Mouse (Mus musculus) cerebellum, postnatal 10 days (tissue): ENCODE measurements around the gene Gramd1b.

Experiments used
- DNase-seq, 2 experiments: peaks; one replicate each; pipeline ENCODE4 v3.0.0; 2021; ENCODE audit warnings: mixed read lengths in 2 of 2

Gene Gramd1b

GRCm38 (mm10) chr9:40300018-40300989 lies 230.9 kb downstream of the Gramd1b start:
- no peak for DNase-seq

DNA sequence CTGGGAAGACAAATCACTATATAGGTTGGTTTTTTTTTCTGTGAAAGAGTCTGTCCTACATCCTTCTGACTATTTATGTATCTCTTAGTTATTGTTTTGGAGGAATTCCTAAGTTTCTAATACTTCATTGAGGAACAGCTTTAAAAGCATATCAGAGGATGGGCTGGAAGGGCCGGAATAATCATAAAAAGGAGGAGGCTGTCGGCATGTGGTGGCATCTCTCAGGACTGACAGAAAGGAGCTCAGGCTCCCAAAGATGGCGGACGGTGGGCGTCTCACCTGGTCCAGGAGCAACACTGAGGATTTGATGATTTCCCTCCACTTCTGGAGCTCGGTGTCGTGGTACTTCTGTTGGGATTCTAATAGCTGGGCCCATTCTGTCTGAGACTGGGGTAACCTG lies 231.9 kb downstream of the Gramd1b start:
- no peak for DNase-seq

- no peak for DNase-seq
Observed at GRCm38 (mm10) chr9:40297969-40298368, 233.2 kb downstream of the Gramd1b start.

DNA sequence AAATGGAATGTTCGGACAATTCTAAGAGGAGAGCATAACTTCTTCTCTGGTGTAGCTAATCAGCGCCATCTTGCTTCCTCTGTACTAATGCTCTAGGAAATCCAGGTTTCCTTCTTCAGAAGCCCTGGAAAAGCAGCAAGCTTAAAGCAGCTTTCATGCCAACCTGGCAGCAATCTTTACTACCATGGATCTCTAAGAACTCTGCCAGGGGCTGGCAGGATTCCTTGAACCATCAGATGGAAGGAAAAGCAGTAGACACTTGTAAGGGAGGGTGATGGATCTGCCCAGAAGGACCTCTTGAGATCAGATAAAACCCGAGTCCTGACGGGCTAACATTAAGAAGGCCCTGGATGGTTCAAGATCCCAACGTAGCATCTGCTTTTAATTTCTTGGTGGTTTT lies 234.9 kb downstream of the Gramd1b start:
- DNase-seq: peak; percentile 92 to 93

- DNase-seq: no peak
Observed at GRCm38 (mm10) chr9:40294866-40295265, 236.3 kb downstream of the Gramd1b start.

GRCm38 (mm10) chr9:40294210-40294609 lies 237.0 kb downstream of the Gramd1b start:
- no peak for DNase-seq

- peak; percentile 41 to 48 for DNase-seq
Observed at GRCm38 (mm10) chr9:40293740-40294139, 237.4 kb downstream of the Gramd1b start.

DNA sequence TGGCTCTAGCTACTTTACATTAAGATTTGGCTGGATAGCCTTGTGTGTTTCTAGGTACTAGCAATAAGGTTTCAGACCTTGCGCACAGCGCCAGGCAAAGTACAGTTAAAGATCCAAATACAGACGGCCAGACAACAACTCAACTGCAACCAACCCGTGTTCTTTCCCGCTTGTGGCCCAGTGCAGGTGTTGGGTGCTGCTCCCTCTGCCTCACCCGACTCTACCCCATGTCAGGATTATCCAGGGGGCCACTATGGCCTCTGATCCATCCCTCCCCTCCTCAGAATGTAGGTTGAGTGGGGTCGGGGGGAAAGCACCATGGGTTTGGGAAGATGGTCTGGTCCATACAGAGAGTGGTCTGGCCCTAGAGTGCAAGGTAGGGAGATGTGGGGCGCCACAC lies 237.9 kb downstream of the Gramd1b start:
- DNase-seq: no peak

GRCm38 (mm10) chr9:40292475-40292874 lies 238.7 kb downstream of the Gramd1b start:
- DNase-seq: no peak

DNA sequence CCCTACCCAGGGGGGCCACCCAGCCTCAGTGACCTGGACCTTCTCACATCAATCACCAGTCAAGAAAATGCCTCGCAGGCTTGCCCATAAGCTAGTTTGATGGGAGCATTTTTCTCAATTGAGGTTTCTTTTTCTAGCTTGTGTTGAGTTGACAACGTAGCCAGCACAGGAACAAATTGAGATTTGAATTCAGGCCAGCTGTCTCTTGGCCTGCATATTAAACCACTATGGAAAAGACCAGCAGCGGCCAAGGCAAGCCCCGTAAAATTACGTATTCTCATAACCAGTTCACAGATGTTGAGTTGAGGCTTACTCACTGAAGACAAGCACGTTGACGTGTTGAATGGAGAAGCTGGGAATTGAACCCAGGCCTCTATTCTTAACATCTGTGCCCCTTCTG lies 248.2 kb downstream of the Gramd1b start:
- DNase-seq: no peak

- no peak for DNase-seq
Observed at GRCm38 (mm10) chr9:40279438-40279837, 251.7 kb downstream of the Gramd1b start.

DNA sequence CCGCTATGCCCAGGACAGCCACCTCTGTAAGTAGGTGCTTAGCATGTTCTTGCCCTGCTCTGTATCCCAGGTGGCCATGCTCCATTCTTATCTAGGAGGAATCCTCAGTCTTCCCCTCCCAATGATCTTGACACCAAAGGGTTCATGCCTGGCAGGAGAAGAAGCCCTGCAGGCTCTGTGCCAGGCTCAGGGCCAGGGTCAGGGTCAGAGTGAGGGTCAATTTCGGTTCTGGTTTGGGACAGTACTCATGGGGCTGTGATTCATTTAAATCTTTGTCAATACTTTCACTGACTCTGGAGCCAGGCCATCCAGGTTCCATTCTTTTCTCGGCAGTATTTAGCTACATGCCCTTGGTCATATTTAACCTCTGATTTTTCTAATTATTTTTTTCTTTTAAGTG lies 253.5 kb downstream of the Gramd1b start:
- DNase-seq: no peak

DNA sequence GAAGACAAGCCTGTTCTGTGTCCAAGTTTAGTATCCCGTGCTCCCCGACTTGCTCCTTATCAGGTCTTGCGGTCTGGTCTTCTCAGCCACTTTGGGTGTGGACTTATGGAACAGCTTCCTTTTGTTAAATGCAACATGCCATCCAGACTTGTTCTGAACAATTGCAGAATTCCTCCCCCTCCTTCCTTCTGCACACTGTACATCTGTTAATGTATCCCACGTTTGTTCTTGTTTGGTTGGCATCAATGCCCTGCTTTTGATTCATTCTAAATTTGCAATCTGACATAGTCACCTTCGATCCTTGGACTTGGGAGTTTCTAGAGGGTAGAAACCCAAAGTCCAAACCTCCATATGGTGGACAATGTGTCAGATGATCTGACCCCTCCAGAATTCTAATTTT lies 255.3 kb downstream of the Gramd1b start:
- no peak for DNase-seq

GRCm38 (mm10) chr9:40272822-40273221 lies 258.4 kb downstream of the Gramd1b start:
- DNase-seq: peak; percentile 51 to 59

- DNase-seq: no peak
Observed at GRCm38 (mm10) chr9:40271075-40271474, 260.1 kb downstream of the Gramd1b start.

DNA sequence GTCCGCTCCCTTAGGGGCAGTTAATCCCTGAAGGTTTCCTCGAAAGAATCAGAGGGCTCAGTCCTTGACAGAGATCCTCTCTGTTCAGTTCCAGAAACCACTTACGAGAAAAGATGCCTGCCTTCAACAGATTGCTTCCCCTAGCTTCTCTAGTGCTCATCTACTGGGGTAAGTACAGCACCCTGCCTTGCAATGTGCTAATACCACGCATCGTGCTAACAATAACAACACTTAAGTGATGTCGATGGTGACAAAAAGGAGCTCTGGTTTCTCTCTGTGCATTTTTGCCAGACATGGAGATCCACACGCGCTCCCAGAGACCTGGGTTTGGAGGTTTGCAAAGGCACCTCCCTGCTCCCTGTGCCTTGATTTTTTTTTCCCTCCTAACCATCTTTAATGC lies 261.3 kb downstream of the Gramd1b start:
- no peak for DNase-seq

DNA sequence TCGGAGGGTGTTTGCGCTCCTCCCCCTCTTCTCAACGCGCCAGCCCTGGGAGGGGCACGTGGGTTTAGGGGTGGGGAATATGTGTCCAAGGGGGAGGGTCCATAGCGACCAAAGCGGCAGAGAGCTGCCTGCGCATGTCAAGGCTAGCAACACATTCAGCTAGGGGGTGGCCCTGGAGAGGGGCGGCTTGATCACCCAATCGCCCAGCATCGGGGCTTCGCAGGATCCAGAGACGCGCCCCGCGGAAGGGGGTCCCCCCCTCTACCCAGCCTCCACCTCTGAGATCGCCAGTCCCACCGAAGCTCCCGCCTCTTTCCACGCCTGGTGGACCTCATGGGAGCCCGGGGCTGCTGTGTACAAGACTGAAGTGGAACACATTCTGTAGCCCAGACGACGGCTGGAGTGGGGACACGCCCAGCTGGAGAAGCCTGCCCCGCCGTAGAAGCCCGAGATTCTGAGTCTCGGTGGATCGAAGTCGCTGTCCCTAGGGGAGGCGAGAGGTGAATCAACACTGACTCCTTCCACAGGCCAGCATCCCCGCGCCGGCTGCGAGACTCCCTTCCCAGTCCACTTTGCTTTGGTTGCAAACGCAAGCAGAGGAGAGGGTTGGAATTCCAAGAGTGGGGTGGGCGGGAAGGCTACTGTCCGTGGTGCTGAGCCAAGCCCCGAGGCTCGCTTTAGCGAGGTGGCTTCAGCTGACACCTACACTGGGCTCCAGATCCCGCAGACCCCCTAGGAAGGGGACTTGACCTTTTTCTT lies 261.9 kb downstream of the Gramd1b start, which contains the start of gene Scn3b:
Scn3b (plus strand) TSS at position 115 of the 759 bp plus-strand sequence.
- peak; percentile 88 to 93 for DNase-seq

DNA sequence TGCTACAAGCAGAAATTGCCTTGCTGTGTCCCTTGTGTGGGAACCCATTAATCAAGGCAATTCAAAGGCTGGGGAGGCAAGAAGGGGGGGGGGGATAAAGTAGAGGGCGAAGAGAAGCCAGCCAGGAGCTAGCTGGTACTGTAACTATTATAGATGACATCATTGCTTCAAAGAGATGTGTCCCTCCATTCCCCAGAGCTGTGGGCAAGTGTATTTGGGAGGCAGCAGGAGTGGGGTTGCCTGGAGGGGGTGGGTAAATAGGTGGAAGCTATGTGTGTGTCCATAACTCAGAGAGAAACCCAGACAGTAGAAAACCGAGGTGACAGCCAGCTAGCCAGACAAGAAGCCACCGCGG lies 262.5 kb downstream of the Gramd1b start:
- DNase-seq: no peak

DNA sequence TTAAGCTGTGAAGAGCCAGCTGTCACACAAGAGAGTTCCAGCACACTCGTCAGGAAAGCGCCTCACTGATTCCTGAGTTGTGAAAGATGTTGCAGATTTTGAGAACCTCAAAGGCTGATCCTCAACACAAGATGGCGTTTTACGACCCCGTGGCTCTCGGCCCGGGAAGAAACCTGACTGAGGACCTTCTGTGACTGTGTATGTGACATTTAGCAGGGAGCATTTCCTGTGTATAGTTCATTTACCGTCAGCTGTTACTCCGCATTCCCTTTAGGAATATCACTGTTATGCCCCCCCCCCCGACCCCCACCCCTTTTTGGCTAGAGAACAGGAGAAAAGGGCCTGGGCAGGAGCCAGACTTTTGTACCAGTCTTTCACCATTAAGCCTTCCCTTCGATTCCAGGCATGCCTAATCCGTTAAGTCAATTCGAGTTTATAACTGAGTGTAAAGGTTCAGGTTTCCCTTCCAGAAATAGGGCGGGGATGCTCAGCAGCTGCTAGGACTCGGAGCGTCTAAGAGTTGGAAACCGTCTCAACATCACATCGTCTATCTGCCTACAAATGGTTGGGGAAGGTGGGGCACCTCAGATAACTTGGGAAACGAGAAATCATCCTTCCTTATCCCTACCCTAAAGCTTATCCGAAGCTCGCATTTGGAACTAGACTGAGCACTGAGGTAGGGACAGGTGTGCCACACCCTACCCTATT lies 263.0 kb downstream of the Gramd1b start:
- peak; percentile 63 to 64 for DNase-seq

GRCm38 (mm10) chr9:40263874-40264273 lies 267.3 kb downstream of the Gramd1b start:
- no peak for DNase-seq

GRCm38 (mm10) chr9:40252459-40252858 lies 278.7 kb downstream of the Gramd1b start:
- DNase-seq: no peak

GRCm38 (mm10) chr9:40249106-40249505 lies 282.1 kb downstream of the Gramd1b start:
- no peak for DNase-seq

DNA sequence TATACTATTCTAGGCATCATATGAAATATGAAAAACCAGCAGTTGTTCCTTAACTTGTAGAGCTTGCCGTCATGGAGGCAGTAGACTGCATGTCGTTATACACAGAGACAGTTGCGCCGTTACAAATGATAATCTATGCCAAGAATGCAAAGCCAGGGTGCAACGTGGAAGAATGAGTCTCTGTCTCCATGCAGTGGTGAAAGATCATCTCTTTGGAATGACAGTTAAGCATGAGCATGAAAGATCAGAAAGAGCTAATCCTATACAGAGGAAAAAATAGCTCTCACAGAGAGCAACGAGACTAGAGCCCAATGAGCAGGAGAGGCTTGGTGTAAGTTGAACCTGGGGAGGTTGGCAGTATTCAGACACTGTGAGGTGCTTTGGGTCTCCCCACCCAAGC lies 284.5 kb downstream of the Gramd1b start:
- DNase-seq: no peak
